Mouse (Mus musculus) kidney, adult 2 months (tissue): ENCODE measurements around the gene Dock11.

ENCODE experiments used
- CTCF ChIP-seq: fragments of 200-500 bp; conservative IDR thresholded peaks from 2 replicates; pipeline ENCODE4 v1.5.1; 2011; ENCODE audit warnings: low read depth, mild to moderate bottlenecking, control low read depth, low read length, moderate library complexity, mixed read lengths; ENCODE audit not compliant: insufficient read depth, insufficient read length
- POLR2A ChIP-seq: fragments of 200-500 bp; IDR thresholded peaks from one replicate; pipeline ENCODE4 v1.6.1; 2011; ENCODE audit warnings: low read depth, low read length, control low read depth

GRCm38 (mm10) chrX:35930094-35930933 lies 41.7 kb downstream of the Dock11 start:
- TF ChIP-seq CTCF (no peak), POLR2A (no peak)
